Mouse (Mus musculus) intestine, postnatal 0 days (tissue): ENCODE results near the gene Adgra1. TPM values are rescaled to one million over a fixed set of nuclear protein-coding genes. Genes with fewer than 3 reads are reported as not detected.
A peak's percentile ranks its signal among the peaks of the same experiment; 100 is the strongest.

Experiments used
- ATAC-seq: fragments of 200-750 bp; cut with Nextera tagmentation; 2 replicates; pipeline ENCODE4 v1.8.0; 2017; ENCODE audit warnings: mild to moderate bottlenecking, moderate TSS enrichment, moderate library complexity
- H3K27ac ChIP-seq: fragments of 300-500 bp; sonication (generic); 2 replicates; pipeline ENCODE4 v1.5.1; 2014; ENCODE audit warnings: mild to moderate bottlenecking, low read depth, low read length, moderate library complexity
- H3K27me3 ChIP-seq: fragments of 300-500 bp; sonication (generic); replicated peaks from 2 replicates; pipeline ENCODE4 v1.6.1; 2014; ENCODE audit warnings: low read length, mixed read lengths; ENCODE audit not compliant: control insufficient read depth, insufficient read depth
- H3K36me3 ChIP-seq: fragments of 300-500 bp; sonication (generic); 2 replicates; pipeline ENCODE4 v1.6.1; 2014; ENCODE audit warnings: mild to moderate bottlenecking, moderate library complexity; ENCODE audit not compliant: control insufficient read depth, insufficient read depth
- H3K4me1 ChIP-seq: fragments of 300-500 bp; sonication (generic); replicated peaks from 2 replicates; pipeline ENCODE4 v1.6.1; 2014; ENCODE audit warnings: antibody characterized with exemption, low read length, mixed read lengths; ENCODE audit not compliant: control insufficient read depth, insufficient read depth
- H3K4me2 ChIP-seq: fragments of 300-500 bp; sonication (generic); replicated peaks from 2 replicates; pipeline ENCODE4 v1.6.1; 2014; ENCODE audit warnings: low read depth, mild to moderate bottlenecking, moderate library complexity
- H3K4me3 ChIP-seq: fragments of 300-500 bp; sonication (generic); 2 replicates; pipeline ENCODE4 v1.5.1; 2014; ENCODE audit warnings: low read depth, low read length
- H3K9ac ChIP-seq: fragments of 300-500 bp; sonication (generic); 2 replicates; pipeline ENCODE4 v1.6.1; 2014; ENCODE audit warnings: mild to moderate bottlenecking, low read depth, low read length
- H3K9me3 ChIP-seq: fragments of 300-500 bp; sonication (generic); 2 replicates; pipeline ENCODE4 v1.6.1; 2016; ENCODE audit warnings: mixed run types; ENCODE audit not compliant: control insufficient read depth
- CTCF ChIP-seq: sonication (generic); IDR thresholded peaks from 2 replicates; pipeline ENCODE4 v1.5.1; 2016; ENCODE audit warnings: low read depth, mild to moderate bottlenecking, control low read depth, antibody characterized with exemption, moderate library complexity
- WGBS: fragments of 180-500 bp; shearing (Covaris S2); extraction: QIAGEN DNeasy Blood & Tissue Kit; methylation state at CpG from one replicate; pipeline ENCODE4 v1.1.7; 2014; 5-methylcytosine and 5-hydroxymethylcytosine counted together
- polyA plus RNA-seq: library from polyadenylated mRNA; unstranded; fragments of >200 nt; fragmentation: Nextera tagmentation; extraction: Ambion mirVana; gene quantifications from 2 replicates; pipeline ENCODE4 v1.2.1, GENCODE M21; 2015

Adgra1 gene
- polyA plus RNA-seq, 1 experiment from 2014 or later = 0.51 TPM

- ATAC-seq = no peak
- Histone ChIP-seq H3K4me1 (no peaks in the 10 kb centered on the region), H3K27me3 (peaks cover 17% of the 10 kb centered on the region), H3K27ac (no peak overlapping the region), H3K9ac (no peak overlapping the region), H3K4me3 (no peak overlapping the region), H3K9me3 (no peaks in the 10 kb centered on the region), H3K36me3 (no peaks in the 10 kb centered on the region), H3K4me2 (no peak overlapping the region)
- 75% methylated on average over 7 of the region's 7 CpGs for WGBS
- no peak for TF ChIP-seq CTCF
These were observed 65.5 kb downstream of the Adgra1 start for GRCm38 (mm10) chr7:139899505-139899904.

- Histone ChIP-seq H3K4me3 (no peak overlapping the region), H3K4me2 (no peak overlapping the region), H3K27ac (no peak overlapping the region), H3K4me1 (no peaks in the 10 kb centered on the region), H3K9me3 (no peaks in the 10 kb centered on the region), H3K27me3 (peaks cover 11% of the 10 kb centered on the region; the same call in 1 of the 2 replicates), H3K36me3 (no peaks in the 10 kb centered on the region), H3K9ac (no peak overlapping the region)
- TF ChIP-seq CTCF = no peak
- ATAC-seq = no peak
- WGBS = 91% methylated on average over 7 of the region's 7 CpGs
These were observed 66.5 kb downstream of the Adgra1 start for GRCm38 (mm10) chr7:139900456-139900855.

GRCm38 (mm10) chr7:139900896-139901295 is 66.9 kb downstream of the Adgra1 start:
- no peak for TF ChIP-seq CTCF
- H3K9ac ChIP-seq = no peak overlapping the region
- H3K4me1 ChIP-seq = no peaks in the 10 kb centered on the region
- no peak for ATAC-seq
- no peak overlapping the region for H3K27ac ChIP-seq
- H3K27me3 ChIP-seq = 0 out of 2 replicates have a peak, but pooled peaks cover 11% of the 10 kb centered on the region
- no peaks in the 10 kb centered on the region for H3K9me3 ChIP-seq
- H3K4me2 ChIP-seq = no peak overlapping the region
- H3K36me3 ChIP-seq = no peaks in the 10 kb centered on the region
- no peak overlapping the region for H3K4me3 ChIP-seq
- 84% methylated on average over 6 of the region's 6 CpGs for WGBS

GRCm38 (mm10) chr7:139901981-139902380 is 68.0 kb downstream of the Adgra1 start:
- WGBS = 27% methylated on average over 1 of the region's 1 CpGs
- H3K36me3 ChIP-seq = no peaks in the 10 kb centered on the region
- no peak for ATAC-seq
- no peaks in the 10 kb centered on the region for H3K4me1 ChIP-seq
- TF ChIP-seq CTCF = no peak
- no peak overlapping the region for H3K27ac ChIP-seq
- no peak overlapping the region for H3K4me3 ChIP-seq
- H3K9me3 ChIP-seq = no peaks in the 10 kb centered on the region
- 0 out of 2 replicates have a peak, but pooled peaks cover 9% of the 10 kb centered on the region for H3K27me3 ChIP-seq
- H3K4me2 ChIP-seq = no peak overlapping the region
- H3K9ac ChIP-seq = no peak overlapping the region

GRCm38 (mm10) chr7:139905261-139905660 is 71.3 kb downstream of the Adgra1 start:
- Histone ChIP-seq H3K9ac (no peak overlapping the region), H3K27me3 (0 out of 2 replicates have a peak, but pooled peaks cover 9% of the 10 kb centered on the region), H3K4me3 (no peak overlapping the region), H3K36me3 (no peaks in the 10 kb centered on the region), H3K4me2 (no peak overlapping the region), H3K9me3 (no peaks in the 10 kb centered on the region), H3K27ac (no peak overlapping the region), H3K4me1 (no peaks in the 10 kb centered on the region)
- ATAC-seq = no peak
- no peak for TF ChIP-seq CTCF
- 26% methylated on average over 6 of the region's 6 CpGs for WGBS

- 7% methylated on average over 6 of the region's 6 CpGs for WGBS
- no peak overlapping the region for H3K27ac ChIP-seq
- H3K4me1 ChIP-seq = no peaks in the 10 kb centered on the region
- no peak for ATAC-seq
- H3K27me3 ChIP-seq = 0 out of 2 replicates have a peak, but pooled peaks cover 9% of the 10 kb centered on the region
- no peak overlapping the region for H3K4me3 ChIP-seq
- H3K36me3 ChIP-seq = no peaks in the 10 kb centered on the region
- H3K9ac ChIP-seq = no peak overlapping the region
- no peaks in the 10 kb centered on the region for H3K9me3 ChIP-seq
- TF ChIP-seq CTCF = peak; percentile 72
- no peak overlapping the region for H3K4me2 ChIP-seq
These were observed 71.7 kb downstream of the Adgra1 start for GRCm38 (mm10) chr7:139905661-139906060.

- no peak overlapping the region for H3K9ac ChIP-seq
- no peak overlapping the region for H3K27ac ChIP-seq
- H3K4me2 ChIP-seq = no peak overlapping the region
- no peaks in the 10 kb centered on the region for H3K4me1 ChIP-seq
- no peak overlapping the region for H3K4me3 ChIP-seq
- 63% methylated on average over 5 of the region's 5 CpGs for WGBS
- no peaks in the 10 kb centered on the region for H3K36me3 ChIP-seq
- TF ChIP-seq CTCF = no peak
- ATAC-seq = no peak
- 0 out of 2 replicates have a peak, but pooled peaks cover 10% of the 10 kb centered on the region for H3K27me3 ChIP-seq
- H3K9me3 ChIP-seq = no peaks in the 10 kb centered on the region
These were observed 74.2 kb downstream of the Adgra1 start for GRCm38 (mm10) chr7:139908176-139908575.
